Mouse (Mus musculus) testis, adult 2 months (tissue): ENCODE data around the gene Cln6.

Experiments
- CTCF ChIP-seq: fragments of 200-500 bp; IDR thresholded peaks from 2 replicates; pipeline ENCODE4 v1.5.1; 2012; ENCODE audit warnings: low read depth, mild to moderate bottlenecking, inconsistent platforms, low read length, moderate library complexity; ENCODE audit not compliant: control insufficient read depth, insufficient read depth, insufficient replicate concordance
- POLR2A ChIP-seq: fragments of 200-500 bp; IDR thresholded peaks from 2 replicates; pipeline ENCODE4 v1.6.1; 2012; ENCODE audit warnings: low read depth, mild to moderate bottlenecking, inconsistent platforms, low read length, moderate library complexity; ENCODE audit not compliant: control insufficient read depth

- no peak for TF ChIP-seq CTCF
- TF ChIP-seq POLR2A: no peak
Measured at GRCm38 (mm10) chr9:62857216-62857615, 18.6 kb downstream of the Cln6 start.
